Comparison of ENCODE assay signal across 17 mouse cellular contexts in the genomic region with DNA sequence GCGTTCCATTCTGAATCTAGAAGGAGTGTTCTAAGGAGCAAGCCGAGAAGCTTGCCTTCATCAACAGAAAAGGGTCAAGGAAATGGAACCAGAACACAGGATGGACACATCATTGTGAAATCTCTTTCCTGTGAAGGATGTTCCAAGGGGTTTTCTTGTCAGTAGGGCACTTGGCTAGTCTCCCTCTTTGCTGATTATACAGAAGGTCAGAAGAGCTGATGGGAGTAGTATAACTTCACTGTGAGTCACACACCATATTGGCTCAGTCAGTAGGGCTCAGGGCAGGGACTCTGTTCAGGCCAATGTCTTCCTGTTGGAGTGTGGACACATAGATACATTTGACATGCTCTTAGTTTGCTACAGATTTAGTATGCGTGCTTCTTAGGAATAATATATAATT.
DNase-seq lines count a peak whose midpoint lies in the region; ATAC-seq and TF ChIP-seq lines count a peak whose summit lies in the region.
"Had no signal": no experiment of that assay in that cellular context is flagged by ENCODE, and none has a peak within 500 bp of the region (broad histone marks: within the 10 kb centered on the region; RNA-seq: fewer than 3 reads in every experiment).

No protein-coding gene starts in this region.

- H3K4me1 ChIP-seq in heart, postnatal 0 days (ENCODE audit: control insufficient read depth, insufficient read depth): peaks cover 5% of the 10 kb centered on the region; the same call in 1 of the 2 replicates
- H3K4me1 ChIP-seq in heart, embryonic 10.5 days: peaks cover 17% of the 10 kb centered on the region; the same call in 1 of the 2 replicates
- H3K4me1 ChIP-seq: hindbrain, embryonic 15.5 days; midbrain, embryonic 13.5 days had no signal

- no peak overlapping the region for H3K27ac ChIP-seq in heart, postnatal 0 days (ENCODE audit: low read depth)
- no peak overlapping the region for H3K27ac ChIP-seq in heart, embryonic 10.5 days
- H3K27ac ChIP-seq: embryonic facial prominence, embryonic 10.5 days; hindbrain, embryonic 15.5 days; midbrain, embryonic 13.5 days had no signal

- ATAC-seq in heart, postnatal 0 days (ENCODE audit: insufficient read depth, low read depth): no peak
- ATAC-seq: CD4-positive, CD25-positive, alpha-beta regulatory T cell, adult 4 months; forebrain, embryonic 16.5 days; intestine, embryonic 16.5 days; midbrain, embryonic 13.5 days had no signal

- peak; percentile 6 for DNase-seq in heart, postnatal 0 days (ENCODE audit: low spot score)
- no peak for DNase-seq in heart, embryonic 10.5 days (ENCODE audit: low spot score)
- DNase-seq in lung, postnatal 36 days: peak; percentile 21
- no peak for DNase-seq in lung, postnatal 4 days
- DNase-seq in adrenal gland, postnatal 10 days: peak; percentile 19
- peak; percentile 17 for DNase-seq in skeletal muscle tissue, adult 2 months (ENCODE audit: low read depth, low spot score)
- DNase-seq in layer of hippocampus, adult 8-10 months (ENCODE audit: low spot score in 2 of 2): no peak
- DNase-seq: cerebellum, postnatal 14 days; right cerebral cortex, postnatal 4 days had no signal

- TF ChIP-seq CTCF in heart, postnatal 0 days (IDR thresholded peaks at IDR 0.05; ENCODE audit: low read depth): no peak

- H3K27me3 ChIP-seq in heart, postnatal 0 days (ENCODE audit: control insufficient read depth, insufficient read depth, low read length): no peaks in the 10 kb centered on the region
- no peaks in the 10 kb centered on the region for H3K27me3 ChIP-seq in heart, embryonic 10.5 days (ENCODE audit: insufficient read depth, poor library complexity, severe bottlenecking)
- H3K27me3 ChIP-seq: hindbrain, embryonic 15.5 days; midbrain, embryonic 13.5 days had no signal

- no peaks in the 10 kb centered on the region for H3K9me3 ChIP-seq in heart, postnatal 0 days (replicated peaks; ENCODE audit: control insufficient read depth, low read length)
- H3K9me3 ChIP-seq in heart, embryonic 10.5 days: no peaks in the 10 kb centered on the region
- H3K9me3 ChIP-seq: embryonic facial prominence, embryonic 10.5 days; hindbrain, embryonic 15.5 days; midbrain, embryonic 13.5 days had no signal

- 76% methylated on average over 3 of the region's 3 CpGs for WGBS in heart, postnatal 0 days
- WGBS in heart, embryonic 10.5 days: 86% methylated on average over 3 of the region's 3 CpGs

- TF ChIP-seq EP300 in heart, postnatal 0 days (IDR thresholded peaks at IDR 0.05; ENCODE audit: low read depth): no peak

- H3K4me3 ChIP-seq in heart, postnatal 0 days (ENCODE audit: low read depth, low read length): no peak overlapping the region
- no peak overlapping the region for H3K4me3 ChIP-seq in heart, embryonic 10.5 days
- H3K4me3 ChIP-seq: embryonic facial prominence, embryonic 10.5 days; erythroblast, embryonic 14.5 days; hindbrain, embryonic 15.5 days; midbrain, embryonic 13.5 days had no signal

- H3K36me3 ChIP-seq in heart, postnatal 0 days (replicated peaks; ENCODE audit: control insufficient read depth, insufficient read depth, low read length): no peaks in the 10 kb centered on the region
- no peaks in the 10 kb centered on the region for H3K36me3 ChIP-seq in heart, embryonic 10.5 days
- H3K36me3 ChIP-seq: embryonic facial prominence, embryonic 10.5 days; G1E; hindbrain, embryonic 15.5 days; midbrain, embryonic 13.5 days had no signal

- H3K4me2 ChIP-seq in heart, postnatal 0 days (ENCODE audit: low read depth, low read length): no peak overlapping the region
- H3K4me2 ChIP-seq: hindbrain, embryonic 15.5 days; midbrain, embryonic 13.5 days had no signal

- no peak overlapping the region for H3K9ac ChIP-seq in heart, postnatal 0 days (replicated peaks; ENCODE audit: low read depth, low read length)
- H3K9ac ChIP-seq: hindbrain, embryonic 15.5 days; midbrain, embryonic 13.5 days had no signal

Comparison
In these comparisons a context has a peak if more than half of its experiments do, and no peak if none do; other contexts are left out.
1. DNase-seq: peak in heart, postnatal 0 days (single experiment), lung, postnatal 36 days (single experiment), adrenal gland, postnatal 10 days (single experiment) and skeletal muscle tissue, adult 2 months (single experiment); none in heart, embryonic 10.5 days (single experiment), lung, postnatal 4 days (0 of 2) and layer of hippocampus, adult 8-10 months (0 of 2).